Mouse (Mus musculus) MEL (cell line): ENCODE results near the gene Adcy1. TPM values are rescaled to one million over a fixed set of nuclear protein-coding genes. Genes with fewer than 3 reads are reported as not detected.

Experiments
- DNase-seq: peaks from one replicate; pipeline ENCODE4 v3.0.0; 2011; ENCODE audit warnings: low read depth, low spot score
- H3K27ac ChIP-seq: 2 replicates; pipeline ENCODE4 v1.5.1; 2012; ENCODE audit warnings: low read depth, mild to moderate bottlenecking, control low read depth, low read length, moderate library complexity; ENCODE audit not compliant: control insufficient read depth
- H3K27me3 ChIP-seq, 2 experiments: fragments of 150-350 bp in 1 of 2; sonication (generic) in 1 of 2; 2 replicates each; pipeline ENCODE4 v1.6.1; 2012; ENCODE audit warnings: low read length in 2 of 2, mild to moderate bottlenecking in 2 of 2, improper control_type of control experiment in 1 of 2, moderate library complexity in 1 of 2; ENCODE audit not compliant: insufficient read depth in 2 of 2, control insufficient read depth in 1 of 2
- H3K36me3 ChIP-seq, 2 experiments: 2 replicates each; pipeline ENCODE4 v1.6.1; 2012 to 2014; ENCODE audit warnings: low read length in 2 of 2, improper control_type of control experiment in 1 of 2, inconsistent platforms in 1 of 2, mild to moderate bottlenecking in 1 of 2; ENCODE audit not compliant: insufficient read depth in 2 of 2, control insufficient read depth in 1 of 2
- H3K4me1 ChIP-seq, 2 experiments: fragments of 150-350 bp in 1 of 2; sonication (generic) in 1 of 2; 2 replicates each; pipeline ENCODE4 v1.6.1; 2012; ENCODE audit warnings: low read length in 2 of 2, improper control_type of control experiment in 1 of 2, mild to moderate bottlenecking in 1 of 2; ENCODE audit not compliant: insufficient read depth in 2 of 2, control insufficient read depth in 1 of 2
- H3K4me3 ChIP-seq, 2 experiments: fragments of 150-350 bp in 1 of 2; sonication (generic) in 1 of 2; 2 replicates each; pipeline ENCODE4 v1.5.1; 2012; ENCODE audit warnings: low read depth in 2 of 2, low read length in 2 of 2, mild to moderate bottlenecking in 2 of 2, moderate library complexity in 2 of 2, control low read depth in 1 of 2, improper control_type of control experiment in 1 of 2; ENCODE audit not compliant: control insufficient read depth in 1 of 2, insufficient read depth in 1 of 2
- H3K79me2 ChIP-seq: 2 replicates; pipeline ENCODE4 v1.6.1; 2012; ENCODE audit warnings: mild to moderate bottlenecking, low read length, moderate library complexity; ENCODE audit not compliant: control insufficient read depth, poor library complexity, insufficient read depth
- H3K9ac ChIP-seq: 2 replicates; pipeline ENCODE4 v1.6.1; 2012; ENCODE audit warnings: low read depth, mild to moderate bottlenecking, control low read depth, low read length, moderate library complexity; ENCODE audit not compliant: control insufficient read depth, poor library complexity, severe bottlenecking
- H3K9me3 ChIP-seq: fragments of 150-350 bp; sonication (generic); replicated peaks from 2 replicates; pipeline ENCODE4 v1.6.1; 2012; ENCODE audit warnings: mild to moderate bottlenecking, low read length, improper control_type of control experiment, moderate library complexity; ENCODE audit not compliant: insufficient read depth
- BHLHE40 ChIP-seq: IDR thresholded peaks from 2 replicates; pipeline ENCODE4 v1.6.1; 2012; ENCODE audit warnings: low read depth, mild to moderate bottlenecking, inconsistent platforms, low read length, improper control_type of control experiment, borderline replicate concordance
- CHD1 ChIP-seq: IDR thresholded peaks from 2 replicates; pipeline ENCODE4 v1.6.1; 2012; ENCODE audit warnings: low read depth, mild to moderate bottlenecking, inconsistent platforms, low read length, improper control_type of control experiment
- CHD2 ChIP-seq: IDR thresholded peaks from 2 replicates; pipeline ENCODE4 v1.6.1; 2011; ENCODE audit warnings: low read length, improper control_type of control experiment
- E2F4 ChIP-seq: IDR thresholded peaks from 2 replicates; pipeline ENCODE4 v1.6.1; 2011; ENCODE audit warnings: low read depth, low read length, improper control_type of control experiment, borderline replicate concordance
- ELF1 ChIP-seq: IDR thresholded peaks from 2 replicates; pipeline ENCODE4 v1.6.1; 2014; ENCODE audit warnings: low read depth, mild to moderate bottlenecking, inconsistent platforms, low read length, improper control_type of control experiment, moderate library complexity
- GABPA ChIP-seq: IDR thresholded peaks from 2 replicates; pipeline ENCODE4 v1.6.1; 2012; ENCODE audit warnings: low read depth, mild to moderate bottlenecking, inconsistent platforms, low read length, improper control_type of control experiment, moderate library complexity
- JUND ChIP-seq: IDR thresholded peaks from 2 replicates; pipeline ENCODE4 v1.6.1; 2011; ENCODE audit warnings: low read depth, mild to moderate bottlenecking, improper control_type of control experiment, low read length
- KAT2A ChIP-seq: conservative IDR thresholded peaks from 2 replicates; pipeline ENCODE4 v1.6.1; 2012; ENCODE audit warnings: low read depth, low read length, improper control_type of control experiment, inconsistent platforms
- MAX ChIP-seq: IDR thresholded peaks from 2 replicates; pipeline ENCODE4 v1.6.1; 2011; ENCODE audit warnings: low read length, improper control_type of control experiment
- MXI1 ChIP-seq: IDR thresholded peaks from 2 replicates; pipeline ENCODE4 v1.6.1; 2011; ENCODE audit warnings: mild to moderate bottlenecking, low read depth, low read length, improper control_type of control experiment
- MYB ChIP-seq: IDR thresholded peaks from 2 replicates; pipeline ENCODE4 v1.6.1; 2011; ENCODE audit warnings: mild to moderate bottlenecking, low read depth, low read length, improper control_type of control experiment
- MYC ChIP-seq: IDR thresholded peaks from 2 replicates; pipeline ENCODE4 v1.6.1; 2011; ENCODE audit warnings: low read depth, mild to moderate bottlenecking, low read length, improper control_type of control experiment, moderate library complexity
- NRF1 ChIP-seq: IDR thresholded peaks from 2 replicates; pipeline ENCODE4 v1.6.1; 2014; ENCODE audit warnings: low read depth, mild to moderate bottlenecking, inconsistent platforms, low read length, improper control_type of control experiment, moderate library complexity; ENCODE audit not compliant: poor library complexity, insufficient read depth, severe bottlenecking
- POLR2A ChIP-seq, 2 experiments: IDR thresholded peaks; 2 replicates each; pipeline ENCODE4 v1.6.1; 2011 to 2012; ENCODE audit warnings: low read length in 2 of 2, mild to moderate bottlenecking in 2 of 2, control low read depth in 1 of 2, improper control_type of control experiment in 1 of 2, low read depth in 1 of 2, moderate library complexity in 1 of 2; ENCODE audit not compliant: control insufficient read depth in 1 of 2, insufficient read depth in 1 of 2, poor library complexity in 1 of 2
- RAD21 ChIP-seq: IDR thresholded peaks from 2 replicates; pipeline ENCODE4 v1.6.1; 2011; ENCODE audit warnings: mild to moderate bottlenecking, low read depth, low read length, improper control_type of control experiment
- SIN3A ChIP-seq: IDR thresholded peaks from 2 replicates; pipeline ENCODE4 v1.6.1; 2012; ENCODE audit warnings: low read length, improper control_type of control experiment, inconsistent platforms
- SMC3 ChIP-seq: IDR thresholded peaks from 2 replicates; pipeline ENCODE4 v1.6.1; 2011; ENCODE audit warnings: low read depth, low read length, improper control_type of control experiment
- TAL1 ChIP-seq: IDR thresholded peaks from 2 replicates; pipeline ENCODE4 v1.6.1; 2012; ENCODE audit warnings: mild to moderate bottlenecking, inconsistent platforms, low read length, moderate library complexity, mixed read lengths
- TBP ChIP-seq: IDR thresholded peaks from 2 replicates; pipeline ENCODE4 v1.8.0; 2011; ENCODE audit warnings: low read depth, low read length, improper control_type of control experiment
- TCF12 ChIP-seq: IDR thresholded peaks from 2 replicates; pipeline ENCODE4 v1.6.1; 2014; ENCODE audit warnings: low read depth, mild to moderate bottlenecking, inconsistent platforms, low read length, improper control_type of control experiment, moderate library complexity
- UBTF ChIP-seq: IDR thresholded peaks from 2 replicates; pipeline ENCODE4 v1.6.1; 2012; ENCODE audit warnings: low read depth, mild to moderate bottlenecking, inconsistent platforms, low read length, improper control_type of control experiment, moderate library complexity, borderline replicate concordance; ENCODE audit not compliant: insufficient read depth
- USF1 ChIP-seq: IDR thresholded peaks from 2 replicates; pipeline ENCODE4 v1.6.1; 2014; ENCODE audit warnings: low read depth, mild to moderate bottlenecking, inconsistent platforms, low read length, improper control_type of control experiment, moderate library complexity
- USF2 ChIP-seq, 2 experiments: IDR thresholded peaks; 2 replicates each; pipeline ENCODE4 v1.6.1; 2011 to 2012; ENCODE audit warnings: improper control_type of control experiment in 2 of 2, low read length in 2 of 2, borderline replicate concordance in 1 of 2, inconsistent platforms in 1 of 2, low read depth in 1 of 2, mild to moderate bottlenecking in 1 of 2; ENCODE audit not compliant: insufficient read depth in 1 of 2
- ZC3H11A ChIP-seq: IDR thresholded peaks from 2 replicates; pipeline ENCODE4 v1.6.1; 2012; ENCODE audit warnings: low read depth, mild to moderate bottlenecking, inconsistent platforms, low read length, improper control_type of control experiment
- ZKSCAN1 ChIP-seq: IDR thresholded peaks from 2 replicates; pipeline ENCODE4 v1.6.1; 2012; ENCODE audit warnings: low read depth, mild to moderate bottlenecking, inconsistent platforms, low read length, improper control_type of control experiment, moderate library complexity
- ZMIZ1 ChIP-seq: IDR thresholded peaks from 2 replicates; pipeline ENCODE4 v1.6.1; 2012; ENCODE audit warnings: low read depth, mild to moderate bottlenecking, inconsistent platforms, low read length, improper control_type of control experiment, moderate library complexity
- polyA plus RNA-seq, 2 experiments: library from polyadenylated mRNA; stranded (reverse) in 1 of 2; unstranded in 1 of 2; fragments of >175 nt in 1 of 2; fragments of >200 nt in 1 of 2; gene quantifications; 2 replicates each; pipeline versions ENCODE4 v1.2.1 to v1.2.4; 2012; ENCODE audit warnings: low replicate concordance in 2 of 2, low read depth in 1 of 2; ENCODE audit not compliant: insufficient read length in 2 of 2, insufficient read depth in 1 of 2, missing spikeins in 1 of 2
- total RNA-seq: library from RNA; depleted of rRNA; stranded (reverse); fragments of 300-350 nt; gene quantifications from 2 replicates; pipeline ENCODE4 v1.2.3, GENCODE M21; 2012

Gene Adcy1
- total and polyA plus RNA-seq, 3 experiments = under 0.01 TPM; not detected in 2

DNA sequence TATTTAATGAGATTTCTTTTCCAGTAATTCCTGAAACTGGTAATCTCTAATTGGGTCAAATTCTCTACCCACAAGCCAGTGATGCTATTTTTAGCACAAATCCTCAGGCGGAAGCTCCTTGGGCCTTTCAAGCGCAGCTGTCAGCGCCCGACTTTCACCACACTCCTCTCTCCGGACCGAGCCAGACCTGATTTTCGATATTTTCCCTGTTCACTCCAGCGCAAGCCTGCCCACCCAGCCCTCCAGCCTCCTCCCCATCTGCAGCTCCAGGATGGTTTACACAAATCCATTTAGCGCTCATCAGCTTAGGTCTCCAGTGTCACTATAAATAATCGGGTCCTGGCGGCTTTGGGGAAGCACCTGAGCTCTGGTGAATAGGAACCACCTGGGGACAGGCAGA, 7.2 kb upstream of the Adcy1 start:
- Histone ChIP-seq H3K9ac (no peak overlapping the region), H3K9me3 (no peaks in the 10 kb centered on the region), H3K27ac (no peak overlapping the region), H3K27me3 (no peaks in the 10 kb centered on the region), H3K36me3 (no peaks in the 10 kb centered on the region), H3K79me2 (no peaks in the 10 kb centered on the region), H3K4me3 (no peak overlapping the region), H3K4me1 (no peaks in the 10 kb centered on the region)
- no peak for DNase-seq
- TF ChIP-seq TBP = no peak
- TF ChIP-seq USF1 = no peak
- no peak for TF ChIP-seq ZKSCAN1
- no peak for TF ChIP-seq SIN3A
- TF ChIP-seq ZC3H11A = no peak
- no peak for TF ChIP-seq ZMIZ1
- no peak for TF ChIP-seq CHD1
- no peak for TF ChIP-seq NRF1
- TF ChIP-seq BHLHE40 = no peak
- no peak for TF ChIP-seq POLR2A (IDR thresholded peaks at IDR 0.05; ENCODE audit: control insufficient read depth in 1 of 2, insufficient read depth in 1 of 2, low read depth in 1 of 2, low read length in 2 of 2, poor library complexity in 1 of 2)
- TF ChIP-seq JUND = no peak
- no peak for TF ChIP-seq E2F4
- no peak for TF ChIP-seq KAT2A
- TF ChIP-seq CHD2 = no peak
- TF ChIP-seq UBTF = no peak

GRCm38 (mm10) chr11:7057781-7058180, 5.5 kb upstream of the Adcy1 start:
- TF ChIP-seq TCF12 = no peak
- TF ChIP-seq, all 39 proteins: peak for 0
- H3K27ac ChIP-seq = no peak overlapping the region
- H3K9me3 ChIP-seq = no peaks in the 10 kb centered on the region
- no peaks in the 10 kb centered on the region for H3K27me3 ChIP-seq
- H3K79me2 ChIP-seq = no peaks in the 10 kb centered on the region
- no peaks in the 10 kb centered on the region for H3K36me3 ChIP-seq
- H3K9ac ChIP-seq = no peak overlapping the region
- DNase-seq = no peak
- no peak overlapping the region for H3K4me3 ChIP-seq
- no peaks in the 10 kb centered on the region for H3K4me1 ChIP-seq

- H3K4me3 ChIP-seq = no peak overlapping the region
- no peak for DNase-seq
- H3K36me3 ChIP-seq = no peaks in the 10 kb centered on the region
- H3K79me2 ChIP-seq = no peaks in the 10 kb centered on the region
- TF ChIP-seq CHD2 (no peak), TCF12 (no peak), USF2 (IDR thresholded peaks at IDR 0.05; ENCODE audit: borderline replicate concordance in 1 of 2, insufficient read depth in 1 of 2, low read depth in 1 of 2, low read length in 2 of 2) (no peak), ELF1 (no peak), MAX (no peak), BHLHE40 (no peak), SMC3 (no peak), MYB (no peak), SIN3A (no peak), MXI1 (no peak), E2F4 (no peak), ZC3H11A (no peak), TAL1 (no peak), MYC (no peak), ZMIZ1 (no peak), GABPA (no peak), RAD21 (no peak)
- no peaks in the 10 kb centered on the region for H3K9me3 ChIP-seq
- no peaks in the 10 kb centered on the region; a peak in 1 of 4 replicates for H3K27me3 ChIP-seq
- no peak overlapping the region for H3K9ac ChIP-seq
- H3K27ac ChIP-seq = no peak overlapping the region
- no peaks in the 10 kb centered on the region for H3K4me1 ChIP-seq
Observed at GRCm38 (mm10) chr11:7061961-7062360, 1.3 kb upstream of the Adcy1 start.
